Mouse (Mus musculus) midbrain, embryonic 14.5 days (tissue): Measurements from ENCODE around the gene E330017A01Rik. TPM values are rescaled to one million over a fixed set of nuclear protein-coding genes. Genes with fewer than 3 reads are reported as not detected.

Source experiments
- ATAC-seq: fragments of 200-750 bp; cut with Nextera tagmentation; 2 replicates; pipeline ENCODE4 v1.8.0; 2017; ENCODE audit warnings: moderate number of reproducible peaks, moderate library complexity; ENCODE audit not compliant: low FRiP score, low TSS enrichment
- DNase-seq: peaks from one replicate; pipeline ENCODE4 v3.0.0-alpha.2; 2015
- H3K27ac ChIP-seq: fragments of 300-500 bp; sonication (generic); replicated peaks from 2 replicates; pipeline ENCODE4 v1.5.1; 2014; ENCODE audit warnings: mild to moderate bottlenecking, low read depth, low read length, moderate library complexity
- H3K27me3 ChIP-seq: fragments of 300-500 bp; sonication (generic); 2 replicates; pipeline ENCODE4 v1.6.1; 2014; ENCODE audit warnings: low read length, control low read depth, mixed read lengths; ENCODE audit not compliant: control insufficient read depth, insufficient read depth
- H3K36me3 ChIP-seq: fragments of 300-500 bp; sonication (generic); 2 replicates; pipeline ENCODE4 v1.6.1; 2014; ENCODE audit warnings: low read length, control low read depth; ENCODE audit not compliant: control insufficient read depth, insufficient read depth
- H3K4me1 ChIP-seq: fragments of 300-500 bp; sonication (generic); 2 replicates; pipeline ENCODE4 v1.6.1; 2014; ENCODE audit warnings: mild to moderate bottlenecking, antibody characterized with exemption, low read length, control low read depth; ENCODE audit not compliant: control insufficient read depth, insufficient read depth
- H3K4me2 ChIP-seq: fragments of 300-500 bp; sonication (generic); 2 replicates; pipeline ENCODE4 v1.6.1; 2014; ENCODE audit warnings: mild to moderate bottlenecking, low read length, moderate library complexity
- H3K4me3 ChIP-seq: fragments of 300-500 bp; sonication (generic); replicated peaks from 2 replicates; pipeline ENCODE4 v1.5.1; 2014; ENCODE audit warnings: low read depth, low read length
- H3K9ac ChIP-seq: fragments of 300-500 bp; sonication (generic); replicated peaks from 2 replicates; pipeline ENCODE4 v1.6.1; 2014; ENCODE audit warnings: mild to moderate bottlenecking, low read length, moderate library complexity
- H3K9me3 ChIP-seq: fragments of 300-500 bp; sonication (generic); 2 replicates; pipeline ENCODE4 v1.6.1; 2016; ENCODE audit warnings: low read length, control low read depth, mixed read lengths; ENCODE audit not compliant: control insufficient read depth
- WGBS: fragments of 180-500 bp; shearing (Covaris S2); extraction: QIAGEN DNeasy Blood & Tissue Kit; methylation state at CpG from one replicate; pipeline ENCODE4 v1.1.7; 2014; 5-methylcytosine and 5-hydroxymethylcytosine counted together
- polyA plus RNA-seq: library from polyadenylated mRNA; unstranded; fragments of >200 nt; fragmentation: Nextera tagmentation; extraction: Ambion mirVana; gene quantifications from 2 replicates; pipeline ENCODE4 v1.2.1, GENCODE M21; 2014

E330017A01Rik gene
- polyA plus RNA-seq, 1 experiment from 2014 or later, result not detected

GRCm38 (mm10) chr16:58627597-58628335 lies 10.8 kb downstream of the E330017A01Rik start:
- no peak overlapping the region for H3K4me3 ChIP-seq
- no peaks in the 10 kb centered on the region for H3K4me1 ChIP-seq
- WGBS, result 86% methylated on average over 4 of the region's 4 CpGs
- H3K27me3 ChIP-seq, result no peaks in the 10 kb centered on the region
- H3K4me2 ChIP-seq, result no peak overlapping the region
- H3K36me3 ChIP-seq, result no peaks in the 10 kb centered on the region
- ATAC-seq (no peak), DNase-seq (peak; percentile 29)
- no peak overlapping the region for H3K27ac ChIP-seq
- no peaks in the 10 kb centered on the region for H3K9me3 ChIP-seq
- H3K9ac ChIP-seq, result no peak overlapping the region

GRCm38 (mm10) chr16:58623944-58624343 lies 14.6 kb downstream of the E330017A01Rik start:
- 91% methylated on average over 6 of the region's 6 CpGs for WGBS
- H3K4me2 ChIP-seq, result no peak overlapping the region
- no peak overlapping the region for H3K27ac ChIP-seq
- no peaks in the 10 kb centered on the region for H3K36me3 ChIP-seq
- no peaks in the 10 kb centered on the region for H3K9me3 ChIP-seq
- H3K4me3 ChIP-seq, result no peak overlapping the region
- peak; percentile 58 for DNase-seq
- H3K27me3 ChIP-seq, result no peaks in the 10 kb centered on the region
- ATAC-seq, result no peak
- no peaks in the 10 kb centered on the region for H3K4me1 ChIP-seq
- H3K9ac ChIP-seq, result no peak overlapping the region

- no peaks in the 10 kb centered on the region for H3K36me3 ChIP-seq
- no peak overlapping the region for H3K9ac ChIP-seq
- DNase-seq (no peak), ATAC-seq (no peak)
- H3K4me2 ChIP-seq, result no peak overlapping the region
- no peak overlapping the region for H3K27ac ChIP-seq
- no peaks in the 10 kb centered on the region for H3K9me3 ChIP-seq
- 83% methylated on average over 4 of the region's 4 CpGs for WGBS
- H3K4me3 ChIP-seq, result no peak overlapping the region
- H3K4me1 ChIP-seq, result no peaks in the 10 kb centered on the region
- H3K27me3 ChIP-seq, result no peaks in the 10 kb centered on the region
These were observed 15.4 kb downstream of the E330017A01Rik start for GRCm38 (mm10) chr16:58623114-58623513.

GRCm38 (mm10) chr16:58622377-58622776 lies 16.2 kb downstream of the E330017A01Rik start:
- no peak for DNase-seq
- Histone ChIP-seq H3K27me3 (no peaks in the 10 kb centered on the region), H3K9ac (no peak overlapping the region), H3K4me1 (no peaks in the 10 kb centered on the region), H3K36me3 (no peaks in the 10 kb centered on the region), H3K27ac (no peak overlapping the region), H3K9me3 (no peaks in the 10 kb centered on the region), H3K4me2 (no peak overlapping the region), H3K4me3 (no peak overlapping the region)
- ATAC-seq, result no peak
- WGBS, result 95% methylated on average over 3 of the region's 3 CpGs

GRCm38 (mm10) chr16:58617346-58617745 lies 21.2 kb downstream of the E330017A01Rik start:
- Histone ChIP-seq H3K9ac (no peak overlapping the region), H3K9me3 (no peaks in the 10 kb centered on the region), H3K4me3 (no peak overlapping the region), H3K27ac (no peak overlapping the region), H3K4me2 (no peak overlapping the region), H3K4me1 (no peaks in the 10 kb centered on the region), H3K27me3 (no peaks in the 10 kb centered on the region), H3K36me3 (no peaks in the 10 kb centered on the region)
- DNase-seq (no peak), ATAC-seq (no peak)

GRCm38 (mm10) chr16:58616878-58617277 lies 21.7 kb downstream of the E330017A01Rik start, which contains the start of gene Gm813:
Gene Gm813 (minus strand): TSS chr16:58616978.
- Histone ChIP-seq H3K27ac (no peak within 1 kb of the TSS), H3K4me1 (no peaks in the 10 kb centered on the region), H3K4me3 (no peak within 1 kb of the TSS), H3K4me2 (no peak within 1 kb of the TSS), H3K36me3 (no peaks in the 10 kb centered on the region), H3K9ac (no peak within 1 kb of the TSS), H3K9me3 (no peaks in the 10 kb centered on the region), H3K27me3 (no peaks in the 10 kb centered on the region)
- DNase-seq, result no peak
- WGBS, result 92% methylated on average over 6 of the region's 6 CpGs
- ATAC-seq, result no peak

- no peaks in the 10 kb centered on the region for H3K4me1 ChIP-seq
- no peak overlapping the region for H3K4me3 ChIP-seq
- H3K4me2 ChIP-seq, result no peak overlapping the region
- no peaks in the 10 kb centered on the region for H3K9me3 ChIP-seq
- ATAC-seq (no peak), DNase-seq (no peak)
- H3K27me3 ChIP-seq, result no peaks in the 10 kb centered on the region
- no peak overlapping the region for H3K27ac ChIP-seq
- no peak overlapping the region for H3K9ac ChIP-seq
- no peaks in the 10 kb centered on the region for H3K36me3 ChIP-seq
- WGBS, result 83% methylated on average over 3 of the region's 3 CpGs
These were observed 25.6 kb downstream of the E330017A01Rik start for GRCm38 (mm10) chr16:58612969-58613368.

GRCm38 (mm10) chr16:58607101-58607500 lies 31.4 kb downstream of the E330017A01Rik start:
- Histone ChIP-seq H3K36me3 (no peaks in the 10 kb centered on the region), H3K4me1 (no peaks in the 10 kb centered on the region), H3K4me2 (no peak overlapping the region), H3K4me3 (no peak overlapping the region), H3K9me3 (no peaks in the 10 kb centered on the region), H3K9ac (no peak overlapping the region), H3K27ac (no peak overlapping the region), H3K27me3 (no peaks in the 10 kb centered on the region)
- ATAC-seq, result peak; percentile 58
- 81% methylated on average over 5 of the region's 5 CpGs for WGBS
- DNase-seq, result no peak

- no peaks in the 10 kb centered on the region for H3K4me1 ChIP-seq
- H3K36me3 ChIP-seq, result no peaks in the 10 kb centered on the region
- H3K27me3 ChIP-seq, result no peaks in the 10 kb centered on the region
- ATAC-seq (no peak), DNase-seq (no peak)
- no peak overlapping the region for H3K4me3 ChIP-seq
- H3K9ac ChIP-seq, result no peak overlapping the region
- no peaks in the 10 kb centered on the region for H3K9me3 ChIP-seq
- H3K4me2 ChIP-seq, result no peak overlapping the region
- H3K27ac ChIP-seq, result no peak overlapping the region
These were observed 33.9 kb downstream of the E330017A01Rik start for GRCm38 (mm10) chr16:58604680-58605079.
